Mouse (Mus musculus): ENCODE results near the gene Myoz2.

DNA sequence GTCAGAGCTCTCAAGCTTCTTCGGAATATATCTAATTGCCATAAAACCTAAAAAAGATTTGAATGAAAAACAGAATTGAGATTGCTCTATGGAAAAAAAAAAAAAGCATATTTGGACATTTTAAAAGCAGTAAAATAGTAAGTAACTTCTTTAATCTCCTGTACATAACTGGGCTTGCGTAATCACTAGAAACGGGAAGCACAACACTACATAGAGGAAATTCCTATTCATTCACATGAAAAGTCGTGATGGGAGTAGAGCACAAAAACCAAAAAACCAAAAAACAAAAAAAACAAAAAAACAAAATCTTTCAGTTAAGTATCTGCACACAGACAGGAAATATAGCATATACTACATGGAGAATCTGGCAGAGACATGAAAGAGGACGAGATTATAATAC, 70.5 kb downstream of the Myoz2 start:
- TF ChIP-seq TAL1 (IDR thresholded peaks at IDR 0.05; ENCODE audit: low read length) (no peak), GATA1 (IDR thresholded peaks at IDR 0.05; ENCODE audit: low read length) (no peak)
